Mouse (Mus musculus) liver, adult 2 months (tissue): ENCODE measurements around the gene Gm9999. TPM values are rescaled to one million over a fixed set of nuclear protein-coding genes. Genes with fewer than 3 reads are reported as not detected.

ENCODE experiments used
- DNase-seq: peaks from one replicate; pipeline ENCODE4 v3.0.0-alpha.2; 2011; ENCODE audit warnings: low read depth, low spot score; ENCODE audit errors: extremely low read depth
- H3K27ac ChIP-seq: fragments of 200-500 bp; replicated peaks from 2 replicates; pipeline ENCODE4 v1.5.1; 2012; ENCODE audit warnings: low read depth, mild to moderate bottlenecking, control low read depth, inconsistent platforms, low read length; ENCODE audit not compliant: insufficient read depth
- H3K27me3 ChIP-seq: fragments of 200-500 bp; 2 replicates; pipeline ENCODE4 v1.6.1; 2012; ENCODE audit warnings: mild to moderate bottlenecking, moderate library complexity, low read length, inconsistent platforms; ENCODE audit not compliant: control insufficient read depth, insufficient read depth
- H3K36me3 ChIP-seq: fragments of 200-500 bp; 2 replicates; pipeline ENCODE4 v1.6.1; 2012; ENCODE audit warnings: low read length, inconsistent platforms; ENCODE audit not compliant: control insufficient read depth, insufficient read depth
- H3K4me1 ChIP-seq: fragments of 200-500 bp; 2 replicates; pipeline ENCODE4 v1.6.1; 2011; ENCODE audit warnings: low read length; ENCODE audit not compliant: control insufficient read depth, insufficient read depth
- H3K4me3 ChIP-seq: fragments of 200-500 bp; 2 replicates; pipeline ENCODE4 v1.5.1; 2011; ENCODE audit warnings: low read depth, mild to moderate bottlenecking, control low read depth, low read length, moderate library complexity; ENCODE audit not compliant: insufficient read depth
- H3K79me2 ChIP-seq: fragments of 200-500 bp; 2 replicates; pipeline ENCODE4 v1.6.1; 2012; ENCODE audit warnings: inconsistent platforms, mild to moderate bottlenecking, low read length, moderate library complexity; ENCODE audit not compliant: control insufficient read depth, insufficient read depth
- H3K9ac ChIP-seq: fragments of 200-500 bp; 2 replicates; pipeline ENCODE4 v1.6.1; 2012; ENCODE audit warnings: low read depth, mild to moderate bottlenecking, control low read depth, inconsistent platforms, low read length
- CTCF ChIP-seq: fragments of 200-500 bp; IDR thresholded peaks from 2 replicates; pipeline ENCODE4 v1.5.1; 2011; ENCODE audit warnings: low read depth, low read length, control low read depth
- POLR2A ChIP-seq: fragments of 200-500 bp; IDR thresholded peaks from 2 replicates; pipeline ENCODE4 v1.6.1; 2011; ENCODE audit warnings: low read length, control low read depth; ENCODE audit not compliant: insufficient read depth; ENCODE audit errors: extremely low read depth
- WGBS: fragments of 180-500 bp; shearing (Covaris S2); methylation state at CpG from one replicate; pipeline ENCODE4 v1.1.7; 2018; 5-methylcytosine and 5-hydroxymethylcytosine counted together
- polyA plus RNA-seq: library from polyadenylated mRNA; depleted of rRNA; stranded (reverse); fragments of >200 nt; gene quantifications from 2 replicates; pipeline ENCODE4 v1.2.3, GENCODE M21; 2012
- total RNA-seq: library from RNA; depleted of rRNA; stranded (reverse); fragments of >200 nt; gene quantifications from 2 replicates; pipeline ENCODE4 v1.2.3, GENCODE M21; 2014

Gene Gm9999
- total and polyA plus RNA-seq, 2 experiments: not detected

- Histone ChIP-seq H3K79me2 (peaks cover 18% of the 10 kb centered on the region; the same call in 1 of the 2 replicates), H3K36me3 (no peaks in the 10 kb centered on the region), H3K27ac (peak within 1 kb of the TSS; percentile 81), H3K4me3 (peak within 1 kb of the TSS; percentile 58), H3K4me1 (peaks cover 15% of the 10 kb centered on the region), H3K9ac (peak within 1 kb of the TSS; percentile 67), H3K27me3 (no peaks in the 10 kb centered on the region)
- peak; percentile 97 for DNase-seq
- TF ChIP-seq POLR2A (0 out of 2 replicates have a peak, but pooled peaks have one; percentile 18), CTCF (no peak)
- WGBS: under 1% methylated on average over 57 of the region's 57 CpGs
These were observed 25.0 kb downstream of the Gm9999 start, which contains the start of gene Spty2d1 for GRCm38 (mm10) chr7:47008168-47008993. Gene Spty2d1, minus strand, starts transcription at chr7:47008411.

- no peaks in the 10 kb centered on the region for H3K79me2 ChIP-seq
- H3K36me3 ChIP-seq: no peaks in the 10 kb centered on the region
- no peaks in the 10 kb centered on the region for H3K27me3 ChIP-seq
- no peak overlapping the region for H3K9ac ChIP-seq
- WGBS: 53% methylated on average over 9 of the region's 9 CpGs
- TF ChIP-seq CTCF (no peak), POLR2A (no peak)
- no peak overlapping the region for H3K27ac ChIP-seq
- no peak overlapping the region for H3K4me3 ChIP-seq
- peaks cover 9% of the 10 kb centered on the region; the same call in 1 of the 2 replicates for H3K4me1 ChIP-seq
- no peak for DNase-seq
These were observed 29.9 kb downstream of the Gm9999 start for GRCm38 (mm10) chr7:47013131-47013767.

- Histone ChIP-seq H3K36me3 (no peaks in the 10 kb centered on the region), H3K9ac (no peak overlapping the region), H3K4me1 (peaks cover 6% of the 10 kb centered on the region; the same call in 1 of the 2 replicates), H3K27me3 (no peaks in the 10 kb centered on the region), H3K79me2 (no peaks in the 10 kb centered on the region), H3K4me3 (no peak overlapping the region), H3K27ac (no peak overlapping the region)
- WGBS: 66% methylated on average over 10 of the region's 11 CpGs
- TF ChIP-seq POLR2A (no peak), CTCF (no peak)
- DNase-seq: peak; percentile 48
These were observed 31.4 kb downstream of the Gm9999 start for GRCm38 (mm10) chr7:47014564-47015389.

- Histone ChIP-seq H3K4me3 (no peak overlapping the region), H3K79me2 (no peaks in the 10 kb centered on the region), H3K27me3 (no peaks in the 10 kb centered on the region), H3K4me1 (peaks cover 6% of the 10 kb centered on the region; the same call in 1 of the 2 replicates), H3K36me3 (no peaks in the 10 kb centered on the region), H3K27ac (no peak overlapping the region), H3K9ac (peak overlapping the region; percentile 19; the same call in 1 of the 2 replicates)
- WGBS: 7% methylated on average over 6 of the region's 6 CpGs
- TF ChIP-seq CTCF (peak; percentile 68), POLR2A (no peak)
- peak; percentile 51 for DNase-seq
These were observed 32.1 kb downstream of the Gm9999 start for GRCm38 (mm10) chr7:47015390-47016065.

- no peak for DNase-seq
- Histone ChIP-seq H3K36me3 (no peaks in the 10 kb centered on the region), H3K4me1 (peaks cover 6% of the 10 kb centered on the region; the same call in 1 of the 2 replicates), H3K9ac (no peak overlapping the region), H3K27me3 (no peaks in the 10 kb centered on the region), H3K79me2 (no peaks in the 10 kb centered on the region), H3K27ac (no peak overlapping the region), H3K4me3 (no peak overlapping the region)
- WGBS: 82% methylated on average over 3 of the region's 3 CpGs
- TF ChIP-seq POLR2A (no peak), CTCF (no peak)
These were observed 33.2 kb downstream of the Gm9999 start for GRCm38 (mm10) chr7:47016602-47017001.
